8 mouse cellular contexts compared by ENCODE assay signal in the genomic region with DNA sequence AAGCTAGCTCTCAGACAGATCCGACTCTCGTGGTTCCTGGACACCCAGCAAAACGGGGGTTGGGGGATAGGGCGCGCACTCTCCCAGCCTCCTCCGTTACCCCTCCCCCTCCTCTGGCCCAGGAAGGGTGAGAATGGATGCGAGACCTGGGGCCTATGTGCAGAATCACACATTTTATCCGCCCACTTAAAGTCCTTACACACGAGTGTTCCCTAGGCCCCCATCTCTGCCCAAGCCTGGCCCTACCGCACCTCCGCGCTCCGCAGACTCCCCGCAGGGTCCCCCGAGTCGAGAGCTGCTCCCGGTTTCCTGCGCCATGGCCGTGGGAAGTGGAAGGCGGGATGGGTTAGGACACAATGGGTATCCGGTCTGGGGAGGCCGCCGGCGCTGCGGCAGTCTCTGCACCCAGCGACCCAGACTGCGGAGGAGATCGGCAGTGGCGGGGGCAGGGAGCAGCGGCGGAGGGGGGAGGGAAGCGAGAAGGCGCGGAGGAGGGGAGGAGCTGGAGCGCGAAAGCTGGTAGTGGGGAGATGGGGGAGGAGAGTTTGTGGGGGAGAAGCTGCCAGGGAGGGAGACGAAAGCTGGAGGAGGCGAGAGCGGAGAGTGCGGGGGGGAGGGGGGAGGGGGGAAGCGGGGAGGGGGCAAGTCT. TPM values are rescaled to one million over a fixed set of nuclear protein-coding genes. Genes with fewer than 3 reads are reported as not detected.
A peak's percentile ranks its signal among the peaks of the same experiment; 100 is the strongest.
DNase-seq lines count a peak whose midpoint lies in the region; ATAC-seq lines count a peak whose summit lies in the region.

No protein-coding gene starts in this region.

- H3K4me1 ChIP-seq in megakaryocyte, embryonic 14.5 days = peaks cover 21% of the 10 kb centered on the region

- peaks cover 59% of the 10 kb centered on the region for H3K27me3 ChIP-seq in megakaryocyte, embryonic 14.5 days (replicated peaks)

- DNase-seq in T-cell, adult 2 months (ENCODE audit: low spot score) = peak; percentile 46
- peak; percentile 88 to 91 for DNase-seq in cerebellum, postnatal 10 days
- DNase-seq in gastrocnemius, postnatal 14 days = peak; percentile 63
- DNase-seq in left cerebral cortex, postnatal 14 days (ENCODE audit: low spot score in 2 of 2) = peak; percentile 72 to 73
- DNase-seq in right cerebral cortex, postnatal 10 days (ENCODE audit: low spot score in 2 of 2) = peak; percentile 87 to 89
- no peak for DNase-seq in natural killer cell, adult 2 months (ENCODE audit: low spot score in 2 of 2)

- peak overlapping the region; percentile 92 for H3K4me3 ChIP-seq in megakaryocyte, embryonic 14.5 days (replicated peaks)

- H3K36me3 ChIP-seq in megakaryocyte, embryonic 14.5 days (replicated peaks; ENCODE audit: low read length) = no peaks in the 10 kb centered on the region

- peak; percentile 79 for ATAC-seq in inflammation-experienced regulatory T-cells, adult 6 months

- H3K9me3 ChIP-seq in megakaryocyte, embryonic 14.5 days = no peaks in the 10 kb centered on the region

- intact Hi-C loops in gastrocnemius, postnatal 14 days (cut with DNase I; ENCODE audit: low total_unique reads) = no loop called here
- intact Hi-C loops in left cerebral cortex, postnatal 14 days (cut with DNase I) = no loop called here

RNA-seq across cellular contexts. Expression of gene Mettl3, which starts 11.0 kb away (rescaled TPM):
- 10 to 100 TPM; 11.8 to 14.7 TPM for total RNA-seq in gastrocnemius, postnatal 14 days (2021)
- polyA plus RNA-seq in inflammation-experienced regulatory T-cells, adult 6 months (2017; shearing (Covaris generic)) = 10 to 100 TPM; 37.5 to 63.7 (median 40.4) TPM
- 10 to 100 TPM; 35.2 to 35.3 TPM for total RNA-seq in left cerebral cortex, postnatal 14 days (2021)
- polyA plus RNA-seq in megakaryocyte, embryonic 14.5 days (2012; ENCODE audit: insufficient read depth, low replicate concordance) = 2.5 TPM in 1 of 2 replicates, not detected in the other

RNA-seq across cellular contexts. Expression of gene Sall2, which starts 12.6 kb away (rescaled TPM):
- total RNA-seq in gastrocnemius, postnatal 14 days (2021) = 1 to 10 TPM; 1.9 to 2.4 TPM
- polyA plus RNA-seq in inflammation-experienced regulatory T-cells, adult 6 months (2017; shearing (Covaris generic)) = 1 to 10 TPM; 1.5 to 4.4 (median 3.9) TPM
- 10 to 100 TPM; 32.7 to 37.1 TPM for total RNA-seq in left cerebral cortex, postnatal 14 days (2021)
- 0.02 TPM in 1 of 2 replicates, not detected in the other for polyA plus RNA-seq in megakaryocyte, embryonic 14.5 days (2012; ENCODE audit: insufficient read depth, low replicate concordance)

RNA-seq across cellular contexts. Expression of gene Rab2b, which starts 36.6 kb away (rescaled TPM):
- total RNA-seq in gastrocnemius, postnatal 14 days (2021) = 1 to 10 TPM; 3.7 to 5.0 TPM
- 10 to 100 TPM; 17.2 to 25.9 (median 23.6) TPM for polyA plus RNA-seq in inflammation-experienced regulatory T-cells, adult 6 months (2017; shearing (Covaris generic))
- 10 to 100 TPM; 34.7 to 35.3 TPM for total RNA-seq in left cerebral cortex, postnatal 14 days (2021)
- 0.45 and 1.5 TPM in 2 replicates for polyA plus RNA-seq in megakaryocyte, embryonic 14.5 days (2012; ENCODE audit: insufficient read depth, low replicate concordance)

RNA-seq across cellular contexts. Expression of gene Tox4, which starts 37.0 kb away (rescaled TPM):
- 10 to 100 TPM; 31.9 to 33.1 TPM for total RNA-seq in gastrocnemius, postnatal 14 days (2021)
- 10 to 100 TPM; 72.4 to 95.3 (median 75.9) TPM for polyA plus RNA-seq in inflammation-experienced regulatory T-cells, adult 6 months (2017; shearing (Covaris generic))
- total RNA-seq in left cerebral cortex, postnatal 14 days (2021) = 10 to 100 TPM; 61.4 to 62.6 TPM
- 9.7 and 15.1 TPM in 2 replicates for polyA plus RNA-seq in megakaryocyte, embryonic 14.5 days (2012; ENCODE audit: insufficient read depth, low replicate concordance)

RNA-seq across cellular contexts. Expression of gene Olfr1513, which starts 40.3 kb away (rescaled TPM):
- total RNA-seq in gastrocnemius, postnatal 14 days (2021) = not detected
- not detected for polyA plus RNA-seq in inflammation-experienced regulatory T-cells, adult 6 months (2017; shearing (Covaris generic))
- total RNA-seq in left cerebral cortex, postnatal 14 days (2021) = not detected
- 0.32 TPM in 1 of 2 replicates, not detected in the other for polyA plus RNA-seq in megakaryocyte, embryonic 14.5 days (2012; ENCODE audit: insufficient read depth, low replicate concordance)

Comparison
In these comparisons a context has a peak if more than half of its experiments do, and no peak if none do; other contexts are left out.
1. DNase-seq: peak in T-cell, adult 2 months (single experiment), cerebellum, postnatal 10 days (2 of 2), gastrocnemius, postnatal 14 days (single experiment), left cerebral cortex, postnatal 14 days (2 of 2) and right cerebral cortex, postnatal 10 days (2 of 2); none in natural killer cell, adult 2 months (0 of 2).
2. RNA of gene Sall2, which starts 12.6 kb away (total RNA-seq): 32.7 to 37.1 TPM in left cerebral cortex, postnatal 14 days; 1.9 to 2.4 TPM in gastrocnemius, postnatal 14 days; every median in the first group is over 10 times any median in the second.
3. RNA of gene Rab2b, which starts 36.6 kb away (total RNA-seq): 34.7 to 35.3 TPM in left cerebral cortex, postnatal 14 days; 3.7 to 5.0 TPM in gastrocnemius, postnatal 14 days; every median in the first group is over 4 times any median in the second.